Mouse (Mus musculus): ENCODE results near the gene Gm10188.

GRCm38 (mm10) chr1:132211672-132212071 is 17.9 kb downstream of the Gm10188 start:
- TF ChIP-seq CTCF (conservative IDR thresholded peaks at IDR 0.05; ENCODE audit: low read length): no peak
- no peak for TF ChIP-seq POU5F1 (IDR thresholded peaks at IDR 0.05; ENCODE audit: borderline replicate concordance, low read length)

All from E14TG2a.4 (cell line).